Mouse (Mus musculus) ES-E14 (cell line): ENCODE measurements around the gene Ccnb2. TPM values are rescaled to one million over a fixed set of nuclear protein-coding genes. Genes with fewer than 3 reads are reported as not detected.

ENCODE experiments used
- DNase-seq: peaks from one replicate; pipeline ENCODE4 v3.0.0-alpha.2; 2013; ENCODE audit warnings: low read depth, low spot score
- H3K27ac ChIP-seq: 2 replicates; pipeline ENCODE4 v1.5.1; 2012; ENCODE audit warnings: low read depth, mild to moderate bottlenecking, low read length, moderate library complexity, mixed read lengths; ENCODE audit not compliant: poor library complexity, insufficient read depth, severe bottlenecking
- H3K36me3 ChIP-seq: 2 replicates; pipeline ENCODE4 v1.6.1; 2012; ENCODE audit warnings: mild to moderate bottlenecking, low read length, moderate library complexity, mixed read lengths; ENCODE audit not compliant: control insufficient read depth, poor library complexity, insufficient read depth, severe bottlenecking
- H3K4me1 ChIP-seq, 2 experiments: fragments of 150-350 bp in 1 of 2; sonication (generic) in 1 of 2; 2 replicates each; pipeline ENCODE4 v1.6.1; 2012; ENCODE audit warnings: low read length in 2 of 2, mild to moderate bottlenecking in 1 of 2, mixed read lengths in 1 of 2; ENCODE audit not compliant: control insufficient read depth in 2 of 2, insufficient read depth in 2 of 2, poor library complexity in 1 of 2
- H3K4me3 ChIP-seq, 2 experiments: fragments of 150-350 bp in 1 of 2; sonication (generic) in 1 of 2; 2 replicates each; pipeline ENCODE4 v1.5.1; 2012; ENCODE audit warnings: low read length in 2 of 2, low read depth in 1 of 2, mild to moderate bottlenecking in 1 of 2, mixed read lengths in 1 of 2; ENCODE audit not compliant: insufficient read depth in 1 of 2, poor library complexity in 1 of 2, severe bottlenecking in 1 of 2
- H3K9ac ChIP-seq: 2 replicates; pipeline ENCODE4 v1.6.1; 2012; ENCODE audit warnings: low read depth, mild to moderate bottlenecking, low read length, mixed read lengths; ENCODE audit not compliant: poor library complexity, insufficient read depth, severe bottlenecking
- H3K9me3 ChIP-seq: fragments of 150-350 bp; sonication (generic); 2 replicates; pipeline ENCODE4 v1.6.1; 2012; ENCODE audit warnings: low read depth, mild to moderate bottlenecking, low read length; ENCODE audit not compliant: control insufficient read depth, insufficient read depth
- CHD2 ChIP-seq: IDR thresholded peaks from 2 replicates; pipeline ENCODE4 v1.6.1; 2014; ENCODE audit warnings: mild to moderate bottlenecking, low read depth, low read length, inconsistent platforms
- HCFC1 ChIP-seq: IDR thresholded peaks from 2 replicates; pipeline ENCODE4 v1.6.1; 2012; ENCODE audit warnings: low read length, inconsistent platforms, borderline replicate concordance; ENCODE audit not compliant: insufficient read depth
- MAFK ChIP-seq: IDR thresholded peaks from 2 replicates; pipeline ENCODE4 v1.6.1; 2014; ENCODE audit warnings: mild to moderate bottlenecking, low read depth, low read length, inconsistent platforms; ENCODE audit not compliant: insufficient read depth
- ZC3H11A ChIP-seq: IDR thresholded peaks from 2 replicates; pipeline ENCODE4 v1.6.1; 2012; ENCODE audit warnings: low read depth, mild to moderate bottlenecking, inconsistent platforms, low read length, borderline replicate concordance
- ZNF384 ChIP-seq: IDR thresholded peaks from 2 replicates; pipeline ENCODE4 v1.6.1; 2012; ENCODE audit warnings: low read depth, low read length, inconsistent platforms
- in situ Hi-C, 2 experiments: fragments of 600-800 bp; cut with MboI; formaldehyde crosslinking; loops; one replicate each; pipeline ENCODE4 v1.15.1; 2025; ENCODE audit warnings: low sequenced_read_pairs in 2 of 2, inconsistent platforms in 1 of 2; ENCODE audit not compliant: unreplicated experiment in 2 of 2
- total RNA-seq: library from RNA; depleted of rRNA; stranded (reverse); fragments of 300-350 nt; gene quantifications from 2 replicates; pipeline ENCODE4 v1.2.3, GENCODE M21; 2012

The Ccnb2 gene
- total RNA-seq, 1 experiment: 95.0 TPM

GRCm38 (mm10) chr9:70392563-70392907, 28.8 kb downstream of the Ccnb2 start:
- peak; percentile 19 for DNase-seq
- H3K9me3 ChIP-seq: no peaks in the 10 kb centered on the region
- TF ChIP-seq MAFK (no peak), ZC3H11A (peak; percentile 42; the same call in 1 of the 2 replicates), HCFC1 (no peak)

GRCm38 (mm10) chr9:70391660-70392562, 29.4 kb downstream of the Ccnb2 start:
- Histone ChIP-seq H3K36me3 (no peaks in the 10 kb centered on the region), H3K4me1 (peaks cover 0 to 2% of the 10 kb centered on the region in 2 experiments; a peak in 1 of 4 replicates), H3K27ac (no peak overlapping the region), H3K4me3 (no peak overlapping the region), H3K9me3 (no peaks in the 10 kb centered on the region), H3K9ac (no peak overlapping the region)
- TF ChIP-seq ZNF384 (no peak), CHD2 (no peak), MAFK (peak; percentile 61; the same call in 1 of the 2 replicates)
- in situ Hi-C loops: no loop called here
- no peak for DNase-seq

More at GRCm38 (mm10) chr9:70392563-70392907, 28.8 kb downstream of the Ccnb2 start:
- Histone ChIP-seq H3K27ac (no peak overlapping the region), H3K36me3 (no peaks in the 10 kb centered on the region), H3K4me1 (peaks cover 0 to 2% of the 10 kb centered on the region in 2 experiments; a peak in 1 of 4 replicates), H3K9ac (no peak overlapping the region), H3K4me3 (no peak overlapping the region)
- in situ Hi-C loops: no loop called here

GRCm38 (mm10) chr9:70391042-70391441, 30.3 kb downstream of the Ccnb2 start:
- TF ChIP-seq MAFK (no peak), CHD2 (no peak), HCFC1 (no peak), ZC3H11A (no peak), ZNF384 (no peak)
- in situ Hi-C loops: no loop called here
- no peak overlapping the region for H3K9ac ChIP-seq
- no peak overlapping the region for H3K27ac ChIP-seq
- no peaks in the 10 kb centered on the region for H3K36me3 ChIP-seq
- no peaks in the 10 kb centered on the region for H3K9me3 ChIP-seq
- DNase-seq: no peak
- no peak overlapping the region for H3K4me3 ChIP-seq
- H3K4me1 ChIP-seq: peaks cover 0 to 2% of the 10 kb centered on the region in 2 experiments; a peak in 1 of 4 replicates

- Histone ChIP-seq H3K36me3 (no peaks in the 10 kb centered on the region), H3K9ac (no peak overlapping the region), H3K27ac (no peak overlapping the region), H3K4me1 (peaks cover 0 to 2% of the 10 kb centered on the region in 2 experiments; a peak in 1 of 4 replicates), H3K4me3 (no peak overlapping the region), H3K9me3 (no peaks in the 10 kb centered on the region)
- DNase-seq: no peak
- in situ Hi-C loops: no loop called here
- TF ChIP-seq ZC3H11A (no peak), CHD2 (no peak), MAFK (no peak), ZNF384 (no peak), HCFC1 (no peak)
These were observed 31.8 kb downstream of the Ccnb2 start for GRCm38 (mm10) chr9:70389548-70389947.
